Mouse (Mus musculus) ES-Bruce4 (cell line): ENCODE results near the gene Sec24b.

Experiments used
- CTCF ChIP-seq: IDR thresholded peaks from one replicate; pipeline ENCODE4 v1.8.1; 2011; ENCODE audit warnings: low read depth, low read length
- EP300 ChIP-seq: IDR thresholded peaks from 2 replicates; pipeline ENCODE4 v1.6.1; 2011; ENCODE audit warnings: low read depth, low read length; ENCODE audit not compliant: insufficient read depth
- POLR2A ChIP-seq: IDR thresholded peaks from one replicate; pipeline ENCODE4 v1.8.1; 2011; ENCODE audit warnings: low read length; ENCODE audit not compliant: insufficient read depth

- TF ChIP-seq POLR2A (no peak), CTCF (no peak), EP300 (no peak)
Measured at GRCm38 (mm10) chr3:130071918-130072317, 10.6 kb upstream of the Sec24b start.
